Mouse (Mus musculus) ES-E14 (cell line): ENCODE data around the gene Bmp2k.

ENCODE experiments used
- CHD2 ChIP-seq: IDR thresholded peaks from 2 replicates; pipeline ENCODE4 v1.6.1; 2014; ENCODE audit warnings: mild to moderate bottlenecking, low read depth, low read length, inconsistent platforms
- HCFC1 ChIP-seq: IDR thresholded peaks from 2 replicates; pipeline ENCODE4 v1.6.1; 2012; ENCODE audit warnings: low read length, inconsistent platforms, borderline replicate concordance; ENCODE audit not compliant: insufficient read depth
- ZC3H11A ChIP-seq: IDR thresholded peaks from 2 replicates; pipeline ENCODE4 v1.6.1; 2012; ENCODE audit warnings: low read depth, mild to moderate bottlenecking, inconsistent platforms, low read length, borderline replicate concordance
- ZNF384 ChIP-seq: IDR thresholded peaks from 2 replicates; pipeline ENCODE4 v1.6.1; 2012; ENCODE audit warnings: low read depth, low read length, inconsistent platforms

GRCm38 (mm10) chr5:97083701-97084100 is 86.2 kb downstream of the Bmp2k start:
- TF ChIP-seq HCFC1: no peak
- TF ChIP-seq CHD2: no peak
- TF ChIP-seq ZC3H11A: no peak
- no peak for TF ChIP-seq ZNF384
